ENCODE assay signal across 11 mouse cellular contexts in genomic region chr11:100518188-100518591, GRCm38 (mm10). TPM values are rescaled to one million over a fixed set of nuclear protein-coding genes. Genes with fewer than 3 reads are reported as not detected.
DNase-seq lines count a peak whose midpoint lies in the region; ATAC-seq lines count a peak whose summit lies in the region.
"Had no signal": no experiment of that assay in that cellular context is flagged by ENCODE, and none has a peak within 500 bp of the region (broad histone marks: within the 10 kb centered on the region; RNA-seq: fewer than 3 reads in every experiment).

No protein-coding gene starts in this region.

- no peak overlapping the region for H3K9ac ChIP-seq in embryonic facial prominence, embryonic 14.5 days (ENCODE audit: low read depth, low read length)
- no peak overlapping the region for H3K9ac ChIP-seq in forebrain, embryonic 15.5 days (replicated peaks)
- H3K9ac ChIP-seq: embryonic facial prominence, embryonic 13.5 days; heart, embryonic 13.5 days had no signal

- no peak overlapping the region for H3K4me3 ChIP-seq in embryonic facial prominence, embryonic 14.5 days (ENCODE audit: low read depth, low read length)
- H3K4me3 ChIP-seq in embryonic facial prominence, embryonic 10.5 days = no peak overlapping the region
- H3K4me3 ChIP-seq in forebrain, embryonic 15.5 days = no peak overlapping the region
- H3K4me3 ChIP-seq: embryonic facial prominence, embryonic 13.5 days; heart, embryonic 13.5 days; myocyte had no signal

- H3K27ac ChIP-seq in embryonic facial prominence, embryonic 14.5 days (replicated peaks; ENCODE audit: low read depth, low read length) = no peak overlapping the region
- H3K27ac ChIP-seq in embryonic facial prominence, embryonic 10.5 days (replicated peaks) = no peak overlapping the region
- peak overlapping the region; percentile 57 for H3K27ac ChIP-seq in forebrain, embryonic 15.5 days (replicated peaks)
- H3K27ac ChIP-seq: embryonic facial prominence, embryonic 13.5 days; heart, embryonic 13.5 days had no signal

- no peaks in the 10 kb centered on the region for H3K9me3 ChIP-seq in embryonic facial prominence, embryonic 14.5 days (ENCODE audit: control insufficient read depth, low read length)
- H3K9me3 ChIP-seq in embryonic facial prominence, embryonic 10.5 days = no peaks in the 10 kb centered on the region
- H3K9me3 ChIP-seq in forebrain, embryonic 15.5 days = no peaks in the 10 kb centered on the region
- H3K9me3 ChIP-seq: embryonic facial prominence, embryonic 13.5 days; heart, embryonic 13.5 days had no signal

- no peaks in the 10 kb centered on the region for H3K27me3 ChIP-seq in embryonic facial prominence, embryonic 14.5 days (replicated peaks; ENCODE audit: control insufficient read depth, insufficient read depth, low read length)
- no peaks in the 10 kb centered on the region for H3K27me3 ChIP-seq in embryonic facial prominence, embryonic 10.5 days (replicated peaks; ENCODE audit: low read depth, poor library complexity, severe bottlenecking)
- H3K27me3 ChIP-seq in forebrain, embryonic 15.5 days = no peaks in the 10 kb centered on the region
- H3K27me3 ChIP-seq: embryonic facial prominence, embryonic 13.5 days; heart, embryonic 13.5 days had no signal

- peaks cover 99% of the 10 kb centered on the region for H3K36me3 ChIP-seq in embryonic facial prominence, embryonic 14.5 days (ENCODE audit: control insufficient read depth, insufficient read depth, low read length)
- peaks cover 100% of the 10 kb centered on the region for H3K36me3 ChIP-seq in embryonic facial prominence, embryonic 10.5 days (replicated peaks)
- peaks cover 96% of the 10 kb centered on the region for H3K36me3 ChIP-seq in forebrain, embryonic 15.5 days

- ATAC-seq in embryonic facial prominence, embryonic 14.5 days (ENCODE audit: low read depth) = 0 out of 2 replicates have a peak, but pooled peaks have one; percentile 8
- peak; percentile 60 for ATAC-seq in forebrain, embryonic 15.5 days (replicated peaks)

- 57% methylated on average over 5 of the region's 5 CpGs for WGBS in embryonic facial prominence, embryonic 14.5 days
- WGBS in embryonic facial prominence, embryonic 10.5 days = 79% methylated on average over 5 of the region's 5 CpGs
- WGBS in forebrain, embryonic 15.5 days = 43% methylated on average over 5 of the region's 5 CpGs

- DNase-seq in embryonic facial prominence, embryonic 14.5 days (ENCODE audit: low spot score) = peak; percentile 26
- no peak for DNase-seq in embryonic facial prominence, embryonic 10.5 days (ENCODE audit: low spot score)
- peak; percentile 97 for DNase-seq in MN1 (ENCODE audit: low spot score)
- peak; percentile 77 to 93 for DNase-seq in kidney, postnatal 36 days
- DNase-seq in heart, adult 18-20 months = no peak
- no peak for DNase-seq in spleen, postnatal 10 days (ENCODE audit: low spot score in 2 of 2)
- no peak for DNase-seq in embryo, embryonic 10.5 days (ENCODE audit: low spot score)

- H3K4me1 ChIP-seq in embryonic facial prominence, embryonic 14.5 days (ENCODE audit: control insufficient read depth, insufficient read depth, low read length) = no peaks in the 10 kb centered on the region
- H3K4me1 ChIP-seq in embryonic facial prominence, embryonic 10.5 days = no peaks in the 10 kb centered on the region
- peaks cover 11% of the 10 kb centered on the region; the same call in 1 of the 2 replicates for H3K4me1 ChIP-seq in forebrain, embryonic 15.5 days
- H3K4me1 ChIP-seq: embryonic facial prominence, embryonic 13.5 days; heart, embryonic 13.5 days had no signal

- no peak overlapping the region for H3K4me2 ChIP-seq in embryonic facial prominence, embryonic 14.5 days (ENCODE audit: low read depth, low read length)
- H3K4me2 ChIP-seq in forebrain, embryonic 15.5 days (replicated peaks) = no peak overlapping the region
- H3K4me2 ChIP-seq: embryonic facial prominence, embryonic 13.5 days; heart, embryonic 13.5 days had no signal

RNA-seq across cellular contexts. Expression of gene Acly, which starts 9.6 kb away (rescaled TPM):
- polyA plus RNA-seq in embryonic facial prominence, embryonic 14.5 days (2014; fragmentation: Nextera tagmentation; extraction: Ambion mirVana) = 114 and 148 TPM in 2 replicates
- polyA plus RNA-seq in embryonic facial prominence, embryonic 10.5 days (2016; fragmentation: Nextera tagmentation; extraction: Ambion mirVana) = 291 and 321 TPM in 2 replicates
- polyA plus RNA-seq in forebrain, embryonic 15.5 days (2015; fragmentation: Nextera tagmentation; extraction: Ambion mirVana) = 230 and 237 TPM in 2 replicates
- 10 to 100 TPM; 35.6 to 80.9 TPM for total RNA-seq in heart, adult 18-20 months (2021)

RNA-seq across cellular contexts. Expression of gene Ttc25, which starts 27.2 kb away (rescaled TPM):
- 1.4 and 2.4 TPM in 2 replicates for polyA plus RNA-seq in embryonic facial prominence, embryonic 14.5 days (2014; fragmentation: Nextera tagmentation; extraction: Ambion mirVana)
- polyA plus RNA-seq in embryonic facial prominence, embryonic 10.5 days (2016; fragmentation: Nextera tagmentation; extraction: Ambion mirVana) = 1.4 and 1.7 TPM in 2 replicates
- polyA plus RNA-seq in forebrain, embryonic 15.5 days (2015; fragmentation: Nextera tagmentation; extraction: Ambion mirVana) = 1.1 and 2.1 TPM in 2 replicates
- under 1 TPM; 0.17 to 0.46 TPM for total RNA-seq in heart, adult 18-20 months (2021)

RNA-seq across cellular contexts. Expression of gene Klhl11, which starts 45.6 kb away (rescaled TPM):
- 11.7 and 11.9 TPM in 2 replicates for polyA plus RNA-seq in embryonic facial prominence, embryonic 14.5 days (2014; fragmentation: Nextera tagmentation; extraction: Ambion mirVana)
- polyA plus RNA-seq in embryonic facial prominence, embryonic 10.5 days (2016; fragmentation: Nextera tagmentation; extraction: Ambion mirVana) = 7.4 and 8.5 TPM in 2 replicates
- polyA plus RNA-seq in forebrain, embryonic 15.5 days (2015; fragmentation: Nextera tagmentation; extraction: Ambion mirVana) = 13.5 and 14.0 TPM in 2 replicates
- total RNA-seq in heart, adult 18-20 months (2021) = 1 to 10 TPM; 7.2 to 7.7 TPM

RNA-seq across cellular contexts. Expression of gene Cnp, which starts 56.5 kb away (rescaled TPM):
- 33.6 and 37.3 TPM in 2 replicates for polyA plus RNA-seq in embryonic facial prominence, embryonic 14.5 days (2014; fragmentation: Nextera tagmentation; extraction: Ambion mirVana)
- polyA plus RNA-seq in embryonic facial prominence, embryonic 10.5 days (2016; fragmentation: Nextera tagmentation; extraction: Ambion mirVana) = 21.3 and 25.1 TPM in 2 replicates
- polyA plus RNA-seq in forebrain, embryonic 15.5 days (2015; fragmentation: Nextera tagmentation; extraction: Ambion mirVana) = 23.4 and 26.9 TPM in 2 replicates
- 1 to 10 TPM; 6.1 to 7.7 TPM for total RNA-seq in heart, adult 18-20 months (2021)

Comparison
In these comparisons a context has a peak if more than half of its experiments do, and no peak if none do; other contexts are left out.
1. DNase-seq: peak in embryonic facial prominence, embryonic 14.5 days (single experiment), MN1 (single experiment) and kidney, postnatal 36 days (2 of 2); none in embryonic facial prominence, embryonic 10.5 days (single experiment), heart, adult 18-20 months (0 of 2), spleen, postnatal 10 days (0 of 2) and embryo, embryonic 10.5 days (single experiment).